Mouse (Mus musculus): ENCODE data around the gene 9130230L23Rik.

GRCm38 (mm10) chr5:65965771-65966279 lies 38.3 kb downstream of the 9130230L23Rik start:
- TF ChIP-seq CTCF (IDR thresholded peaks at IDR 0.05; ENCODE audit: insufficient read depth, low read length) (no peak), POLR2A (IDR thresholded peaks at IDR 0.05; ENCODE audit: borderline replicate concordance, extremely low read depth, low read depth, low read length) (no peak)
